ENCODE assay signal across 10 mouse cellular contexts in the genomic region with DNA sequence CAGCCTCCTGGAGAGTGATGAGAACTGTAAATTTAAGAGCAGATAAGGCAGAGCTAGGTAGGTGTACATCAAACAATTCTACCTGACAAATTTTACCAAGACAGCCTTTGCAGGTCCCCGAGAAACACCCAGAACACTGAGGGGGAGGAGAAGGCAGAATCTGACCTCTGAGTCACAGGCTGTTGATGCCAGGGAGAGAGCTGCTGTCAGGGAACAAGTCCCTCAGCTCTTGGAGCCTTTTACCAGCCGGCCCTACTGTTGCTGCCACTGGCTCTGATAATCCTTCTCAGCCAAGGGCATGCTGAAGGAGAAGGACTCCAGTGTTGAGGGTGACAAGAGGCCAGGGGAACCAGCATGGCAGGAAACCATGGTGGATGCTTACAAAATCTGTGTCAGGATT.
"Had no signal": no experiment of that assay in that cellular context is flagged by ENCODE, and none has a peak within 500 bp of the region (broad histone marks: within the 10 kb centered on the region; RNA-seq: fewer than 3 reads in every experiment).

No protein-coding gene starts in this region.

- DNase-seq: kidney, postnatal 25 days; layer of hippocampus, adult 9-11 months; liver, embryonic 13.5 days; lung, adult 2 months; lung, postnatal 14 days; lung, postnatal 4 days; right cerebral cortex, postnatal 25 days; spleen, adult 18-20 months; thymus, adult 18-20 months; thymus, postnatal 36 days had no signal
